Mouse (Mus musculus): ENCODE results near the gene Mcts2. TPM values are rescaled to one million over a fixed set of nuclear protein-coding genes. Genes with fewer than 3 reads are reported as not detected.
"Not testable (repeated sequence)": the region's sequence is repeated elsewhere in the genome, so short reads cannot be mapped to it uniquely, and the experiment has no call there.

Mcts2 gene
- total RNA-seq (2018; cell fraction: chromatin; rRNA removed): 10 to 100 TPM in 25 of 26 experiments, 1 to 10 TPM in 1; 7.2 to 30.7 (median 17.4) TPM
- total RNA-seq (2018; cell fraction: cytosol; rRNA removed): 1 to 10 TPM in 3 of 26 experiments, under 1 TPM in 21, not detected in 2; 0.17 to 1.6 (median 0.44) TPM
- 10 to 100 TPM in 8 of 26 experiments, 1 to 10 TPM in 18; 1.8 to 22.4 (median 8.5) TPM for total RNA-seq (2018; cell fraction: nucleus; rRNA removed)
- 0.46 to 1.1 TPM (median 0.52 TPM) in 3 replicates for polyA plus RNA-seq (2018)

- Histone ChIP-seq H3K79me2 (ENCODE audit: inconsistent target) (no peaks in the 10 kb centered on the region), H3K27ac (no peak within 1 kb of the TSS), H3K4me3 (ENCODE audit: inconsistent target) (no peak within 1 kb of the TSS), H3K36me3 (ENCODE audit: inconsistent target) (peaks cover 52% of the 10 kb centered on the region)
- 96% methylated on average over 39 of the region's 45 CpGs for WGBS (ENCODE audit: missing documents)
Observed at GRCm38 (mm10) chr2:152686806-152687267, at the start of gene Mcts2. TSS of gene Mcts2 (plus strand) at chr2:152687035.

- WGBS (ENCODE audit: missing documents): 93% methylated on average over 4 of the region's 4 CpGs
- Histone ChIP-seq H3K4me3 (ENCODE audit: inconsistent target) (no peak overlapping the region), H3K27ac (no peak overlapping the region)
Observed at GRCm38 (mm10) chr2:152637381-152637780, 49.5 kb upstream of the Mcts2 start.

GRCm38 (mm10) chr2:152638865-152639264 lies 48.0 kb upstream of the Mcts2 start:
- 74% methylated on average over 6 of the region's 6 CpGs for WGBS (ENCODE audit: missing documents)
- H3K79me2 ChIP-seq (ENCODE audit: inconsistent target): no peaks in the 10 kb centered on the region
- H3K4me3 ChIP-seq (ENCODE audit: inconsistent target): no peak overlapping the region
- no peaks in the 10 kb centered on the region for H3K36me3 ChIP-seq (ENCODE audit: inconsistent target)
- no peak overlapping the region for H3K27ac ChIP-seq

More at GRCm38 (mm10) chr2:152637381-152637780, 49.5 kb upstream of the Mcts2 start:
- Histone ChIP-seq H3K79me2 (ENCODE audit: inconsistent target) (no peaks in the 10 kb centered on the region), H3K36me3 (ENCODE audit: inconsistent target) (no peaks in the 10 kb centered on the region)

- no peak overlapping the region for H3K4me3 ChIP-seq (ENCODE audit: inconsistent target)
- WGBS (ENCODE audit: missing documents): 72% methylated on average over 11 of the region's 11 CpGs
- H3K79me2 ChIP-seq (ENCODE audit: inconsistent target): no peaks in the 10 kb centered on the region
- H3K36me3 ChIP-seq (ENCODE audit: inconsistent target): no peaks in the 10 kb centered on the region
- no peak overlapping the region for H3K27ac ChIP-seq
Observed at GRCm38 (mm10) chr2:152639406-152640113, 47.3 kb upstream of the Mcts2 start.

- H3K36me3 ChIP-seq (ENCODE audit: inconsistent target): no peaks in the 10 kb centered on the region
- H3K4me3 ChIP-seq (ENCODE audit: inconsistent target): no peak overlapping the region
- H3K79me2 ChIP-seq (ENCODE audit: inconsistent target): no peaks in the 10 kb centered on the region
- H3K27ac ChIP-seq: no peak overlapping the region
- WGBS (ENCODE audit: missing documents): 36% methylated on average over 10 of the region's 10 CpGs
Observed at GRCm38 (mm10) chr2:152652901-152653620, 33.8 kb upstream of the Mcts2 start.

- no peaks in the 10 kb centered on the region for H3K79me2 ChIP-seq (ENCODE audit: inconsistent target)
- H3K4me3 ChIP-seq (ENCODE audit: inconsistent target): no peak overlapping the region
Observed at GRCm38 (mm10) chr2:152653874-152654715, 32.7 kb upstream of the Mcts2 start.

GRCm38 (mm10) chr2:152657398-152657797 lies 29.4 kb upstream of the Mcts2 start:
- Histone ChIP-seq H3K36me3 (ENCODE audit: inconsistent target) (no peaks in the 10 kb centered on the region), H3K79me2 (ENCODE audit: inconsistent target) (no peaks in the 10 kb centered on the region), H3K27ac (no peak overlapping the region), H3K4me3 (ENCODE audit: inconsistent target) (no peak overlapping the region)
- WGBS (ENCODE audit: missing documents): 81% methylated on average over 10 of the region's 10 CpGs

More at GRCm38 (mm10) chr2:152653874-152654715, 32.7 kb upstream of the Mcts2 start:
- H3K36me3 ChIP-seq (ENCODE audit: inconsistent target): no peaks in the 10 kb centered on the region
- 51% methylated on average over 14 of the region's 14 CpGs for WGBS (ENCODE audit: missing documents)
- no peak overlapping the region for H3K27ac ChIP-seq

- Histone ChIP-seq H3K79me2 (ENCODE audit: inconsistent target) (no peaks in the 10 kb centered on the region), H3K36me3 (ENCODE audit: inconsistent target) (no peaks in the 10 kb centered on the region), H3K4me3 (ENCODE audit: inconsistent target) (no peak overlapping the region), H3K27ac (no peak overlapping the region)
- WGBS (ENCODE audit: missing documents): 16% methylated on average over 6 of the region's 6 CpGs
Observed at GRCm38 (mm10) chr2:152661163-152661562, 25.7 kb upstream of the Mcts2 start.

- H3K79me2 ChIP-seq (ENCODE audit: inconsistent target): peaks cover 16% of the 10 kb centered on the region
- not testable (repeated sequence) for H3K27ac ChIP-seq; H3K4me3 ChIP-seq (ENCODE audit: inconsistent target); H3K36me3 ChIP-seq (ENCODE audit: inconsistent target)
- WGBS (ENCODE audit: missing documents): 78% methylated on average over 3 of the region's 3 CpGs
Observed at GRCm38 (mm10) chr2:152666191-152666590, 20.6 kb upstream of the Mcts2 start.

GRCm38 (mm10) chr2:152669256-152669638 lies 17.6 kb upstream of the Mcts2 start, which contains the start of gene H13:
TSS of gene H13 (plus strand) at chr2:152669461.
- peaks cover 47% of the 10 kb centered on the region for H3K79me2 ChIP-seq (ENCODE audit: inconsistent target)
- H3K36me3 ChIP-seq (ENCODE audit: inconsistent target): no peaks in the 10 kb centered on the region
- H3K4me3 ChIP-seq (ENCODE audit: inconsistent target): peak within 1 kb of the TSS; percentile 79
- under 1% methylated on average over 35 of the region's 35 CpGs for WGBS (ENCODE audit: missing documents)
- H3K27ac ChIP-seq: no peak within 1 kb of the TSS

- Histone ChIP-seq H3K36me3 (ENCODE audit: inconsistent target) (no peaks in the 10 kb centered on the region), H3K27ac (no peak overlapping the region), H3K4me3 (ENCODE audit: inconsistent target) (peak overlapping the region; percentile 79), H3K79me2 (ENCODE audit: inconsistent target) (peaks cover 53% of the 10 kb centered on the region)
- WGBS (ENCODE audit: missing documents): under 1% methylated on average over 45 of the region's 46 CpGs
Observed at GRCm38 (mm10) chr2:152669639-152670484, 17.0 kb upstream of the Mcts2 start.

GRCm38 (mm10) chr2:152670983-152671641 lies 15.7 kb upstream of the Mcts2 start:
- peaks cover 66% of the 10 kb centered on the region for H3K79me2 ChIP-seq (ENCODE audit: inconsistent target)
- H3K27ac ChIP-seq: peak overlapping the region; percentile 17
- WGBS (ENCODE audit: missing documents): 10% methylated on average over 9 of the region's 9 CpGs
- no peaks in the 10 kb centered on the region for H3K36me3 ChIP-seq (ENCODE audit: inconsistent target)
- H3K4me3 ChIP-seq (ENCODE audit: inconsistent target): no peak overlapping the region; the same call in 1 of the 2 replicates

- peaks cover 71% of the 10 kb centered on the region for H3K79me2 ChIP-seq (ENCODE audit: inconsistent target)
- peak overlapping the region; percentile 17; the same call in 1 of the 2 replicates for H3K27ac ChIP-seq
- H3K36me3 ChIP-seq (ENCODE audit: inconsistent target): no peaks in the 10 kb centered on the region
- WGBS (ENCODE audit: missing documents): 0% methylated on average over 5 of the region's 5 CpGs
- H3K4me3 ChIP-seq (ENCODE audit: inconsistent target): no peak overlapping the region
Observed at GRCm38 (mm10) chr2:152671642-152671999, 15.2 kb upstream of the Mcts2 start.

Data from macrophage (primary cell).